Mouse (Mus musculus): ENCODE measurements around the gene Cpeb4. TPM values are rescaled to one million over a fixed set of nuclear protein-coding genes. Genes with fewer than 3 reads are reported as not detected.

Gene Cpeb4
- polyA plus RNA-seq (2012; ENCODE audit: low replicate concordance), result 13.3 and 17.7 TPM in 2 replicates

DNA sequence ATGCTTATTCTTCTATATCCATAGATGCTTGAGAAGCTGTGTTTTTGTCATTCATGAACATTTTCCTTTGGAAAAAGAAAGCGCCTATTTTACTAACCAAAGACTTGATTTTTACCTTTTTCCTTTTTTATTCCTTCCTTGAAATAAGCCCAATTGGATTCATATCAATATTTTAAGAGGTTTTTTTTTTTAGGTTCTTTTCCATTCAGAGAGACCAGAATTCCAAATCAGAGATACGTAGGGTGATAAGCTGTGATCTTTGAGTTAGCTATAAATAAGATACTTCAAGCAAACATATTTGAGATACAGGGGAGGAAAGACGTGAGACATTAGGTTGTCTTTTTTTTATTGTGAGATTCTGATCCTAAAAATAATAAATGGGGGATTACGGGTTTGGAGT, at the start of gene Cpeb4:
TSS of gene Cpeb4 (plus strand) at position 301 of the 400 bp plus-strand sequence.

DNA sequence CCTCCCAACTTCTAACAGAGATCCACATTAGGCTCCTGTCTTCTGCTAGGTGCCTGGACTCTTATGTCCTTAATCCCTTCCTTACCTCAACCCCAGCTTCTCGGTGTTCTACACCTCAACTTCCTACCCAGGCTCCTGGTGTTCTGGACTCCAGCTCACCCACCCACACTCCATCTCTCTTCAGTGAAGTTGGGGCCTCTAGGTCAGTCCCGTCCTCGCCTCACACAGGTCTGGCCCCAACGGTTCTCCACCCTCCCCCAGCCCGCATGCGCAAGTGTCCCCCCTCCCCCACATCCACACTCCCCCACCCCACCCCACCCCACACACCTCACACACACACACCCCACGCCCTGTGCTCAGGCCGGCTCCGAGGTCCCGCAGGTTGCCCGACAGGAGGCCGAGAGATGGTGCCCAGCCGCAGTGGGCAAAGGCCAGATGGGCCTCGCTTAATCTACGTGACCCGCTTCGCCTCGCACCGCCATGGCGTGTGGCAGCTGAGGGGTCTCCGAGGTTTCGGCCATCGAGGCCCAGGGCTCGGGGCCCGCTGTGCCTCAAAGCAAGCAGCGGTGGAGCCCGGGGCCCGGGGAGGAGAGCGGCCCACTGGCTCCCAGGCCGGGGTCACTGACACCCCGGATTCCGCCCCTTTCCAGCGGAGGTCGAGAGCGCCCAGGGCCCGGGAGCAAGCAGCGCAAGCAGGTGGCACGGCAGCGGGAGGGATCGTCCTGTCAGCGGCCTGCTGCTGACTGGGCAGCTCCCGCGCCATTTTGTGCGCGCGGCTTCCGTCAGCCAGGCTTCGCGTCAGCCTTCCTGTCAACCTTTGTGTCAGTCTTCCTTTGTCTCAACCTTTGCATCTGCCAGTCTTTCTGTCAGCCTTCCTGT, 93.5 kb downstream of the Cpeb4 start, which contains the start of gene 4930524B15Rik:
TSS of gene 4930524B15Rik (plus strand) at position 337 of the 879 bp plus-strand sequence.

Other genes with a start within 250 kb of the Cpeb4 start
- 2.1 and 4.8 TPM in 2 replicates for gene Bod1, start 200.3 kb upstream of the Cpeb4 start, polyA plus RNA-seq (2012; ENCODE audit: low replicate concordance)
- not detected in 2 replicates for gene 4930524B15Rik, start 93.4 kb downstream of the Cpeb4 start, polyA plus RNA-seq (2012; ENCODE audit: low replicate concordance)
- 2.4 and 4.3 TPM in 2 replicates for gene Nsg2, start 128.3 kb downstream of the Cpeb4 start, polyA plus RNA-seq (2012; ENCODE audit: low replicate concordance)

All from hematopoietic multipotent progenitor cell, adult 10-12 weeks (in vitro differentiated cells).